Mouse (Mus musculus) C2C12 (cell line): ENCODE measurements around the gene Ccnb1ip1. TPM values are rescaled to one million over a fixed set of nuclear protein-coding genes. Genes with fewer than 3 reads are reported as not detected.

ENCODE experiments used
- H3K27me3 ChIP-seq: one replicate; pipeline ENCODE4 v1.6.1; 2011; ENCODE audit not compliant: control insufficient read depth, insufficient read depth, insufficient read length
- H3K36me3 ChIP-seq: one replicate; pipeline ENCODE4 v1.6.1; 2011; ENCODE audit not compliant: control insufficient read depth, insufficient read depth
- H3K4me3 ChIP-seq: one replicate; pipeline ENCODE4 v1.5.1; 2011; ENCODE audit warnings: mild to moderate bottlenecking, control low read depth; ENCODE audit not compliant: poor library complexity, insufficient read depth, severe bottlenecking
- H3K79me2 ChIP-seq: one replicate; pipeline ENCODE4 v1.6.1; 2011; ENCODE audit not compliant: control insufficient read depth, insufficient read depth
- H3K79me3 ChIP-seq: one replicate; pipeline ENCODE4 v1.6.1; 2011; ENCODE audit warnings: low read depth, control low read depth
- H3ac ChIP-seq: one replicate; pipeline ENCODE3; 2011; ENCODE audit warnings: low read depth; ENCODE audit not compliant: control insufficient read depth, insufficient read length
- CEBPB ChIP-seq: IDR thresholded peaks from one replicate; pipeline ENCODE4 v1.6.1; 2011; ENCODE audit warnings: low read depth, mild to moderate bottlenecking, control low read depth, moderate library complexity
- CTCF ChIP-seq: IDR thresholded peaks from one replicate; pipeline ENCODE4 v1.5.1; 2011; ENCODE audit not compliant: control insufficient read depth, insufficient read depth, insufficient read length
- FOSL1 ChIP-seq: IDR thresholded peaks from one replicate; pipeline ENCODE4 v1.8.0; 2011; ENCODE audit warnings: mild to moderate bottlenecking, low read length; ENCODE audit not compliant: poor library complexity, insufficient read depth, severe bottlenecking
- MAX ChIP-seq: IDR thresholded peaks from one replicate; pipeline ENCODE4 v1.6.1; 2011; ENCODE audit warnings: mild to moderate bottlenecking, control low read depth
- MYOD1 ChIP-seq: IDR thresholded peaks from one replicate; pipeline ENCODE4 v1.6.1; 2011; ENCODE audit warnings: low read depth; ENCODE audit not compliant: control insufficient read depth, insufficient read length
- MYOG ChIP-seq: IDR thresholded peaks from one replicate; pipeline ENCODE4 v1.6.1; 2011; ENCODE audit not compliant: control insufficient read depth, insufficient read length; ENCODE audit errors: extremely low read depth
- USF1 ChIP-seq: IDR thresholded peaks from one replicate; pipeline ENCODE4 v1.6.1; 2011; ENCODE audit warnings: low read depth, mild to moderate bottlenecking, control low read depth, moderate library complexity
- polyA plus RNA-seq: library from polyadenylated mRNA; unstranded; fragments of >200 nt; fragmentation: generic; extraction: Trizol; gene quantifications from one replicate; pipeline ENCODE4 v1.2.1, GENCODE M21; 2012; ENCODE audit warnings: missing spikeins

Ccnb1ip1 gene
- polyA plus RNA-seq, 1 experiment, result 1.6 TPM

- no peak overlapping the region for H3ac ChIP-seq
- TF ChIP-seq MYOD1 (no peak), USF1 (no peak), MYOG (no peak), MAX (no peak), CEBPB (no peak)
- no peak overlapping the region for H3K4me3 ChIP-seq
- H3K27me3 ChIP-seq, result no peaks in the 10 kb centered on the region
- peaks cover 27% of the 10 kb centered on the region for H3K79me2 ChIP-seq
- peaks cover 55% of the 10 kb centered on the region for H3K36me3 ChIP-seq
- peaks cover 9% of the 10 kb centered on the region for H3K79me3 ChIP-seq
Measured at GRCm38 (mm10) chr14:50795261-50795935, 12.1 kb downstream of the Ccnb1ip1 start.

- Histone ChIP-seq H3K27me3 (no peaks in the 10 kb centered on the region), H3K79me3 (peaks cover 2% of the 10 kb centered on the region), H3K79me2 (peaks cover 21% of the 10 kb centered on the region), H3K4me3 (no peak overlapping the region), H3K36me3 (peaks cover 35% of the 10 kb centered on the region), H3ac (no peak overlapping the region)
- no peak for TF ChIP-seq MAX
Measured at GRCm38 (mm10) chr14:50788157-50788556, 19.4 kb downstream of the Ccnb1ip1 start.

DNA sequence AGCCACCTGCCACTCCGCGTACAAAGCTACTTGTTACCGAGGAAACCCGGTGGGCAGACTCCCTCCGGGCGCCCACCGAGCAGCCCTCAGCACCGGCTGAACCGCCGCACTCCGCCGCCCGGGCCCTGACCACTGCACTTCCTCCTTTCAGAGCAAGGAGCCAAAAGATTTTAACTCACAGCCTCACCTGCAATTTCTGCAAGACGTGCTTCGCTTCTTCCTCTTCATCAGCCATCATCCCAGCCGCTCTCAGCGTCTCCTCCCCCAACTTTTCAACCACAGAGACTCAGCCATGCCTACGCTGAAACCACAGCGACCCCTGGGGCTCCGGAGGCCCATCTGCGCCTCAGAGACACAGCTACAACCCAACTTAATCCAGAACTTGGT, 22.3 kb downstream of the Ccnb1ip1 start, which contains the start of gene Ttc5:
Gene Ttc5 (minus strand): TSS at position 269 of the 387 bp plus-strand sequence.
- H3K4me3 ChIP-seq, result peak within 1 kb of the TSS; percentile 66
- TF ChIP-seq USF1 (no peak), FOSL1 (no peak), MYOD1 (no peak), CTCF (peak; percentile 60), CEBPB (no peak), MYOG (no peak), MAX (peak; percentile 62)
- peak within 1 kb of the TSS; percentile 70 for H3ac ChIP-seq
- peaks cover 29% of the 10 kb centered on the region for H3K36me3 ChIP-seq
- H3K79me3 ChIP-seq, result peaks cover 4% of the 10 kb centered on the region
- H3K27me3 ChIP-seq, result no peaks in the 10 kb centered on the region
- peaks cover 37% of the 10 kb centered on the region for H3K79me2 ChIP-seq

GRCm38 (mm10) chr14:50784391-50785250, 22.9 kb downstream of the Ccnb1ip1 start:
- H3K36me3 ChIP-seq, result peaks cover 29% of the 10 kb centered on the region
- H3K79me3 ChIP-seq, result peaks cover 4% of the 10 kb centered on the region
- peak overlapping the region; percentile 66 for H3K4me3 ChIP-seq
- no peaks in the 10 kb centered on the region for H3K27me3 ChIP-seq
- H3ac ChIP-seq, result peak overlapping the region; percentile 70
- H3K79me2 ChIP-seq, result peaks cover 37% of the 10 kb centered on the region
- TF ChIP-seq CTCF (no peak), MAX (no peak), FOSL1 (no peak), MYOG (no peak), MYOD1 (no peak), CEBPB (no peak), USF1 (no peak)

GRCm38 (mm10) chr14:50782166-50782565, 25.4 kb downstream of the Ccnb1ip1 start:
- TF ChIP-seq CEBPB (no peak), CTCF (no peak), MYOG (no peak), USF1 (no peak), FOSL1 (no peak), MYOD1 (no peak), MAX (no peak)
- peaks cover 37% of the 10 kb centered on the region for H3K79me2 ChIP-seq
- no peaks in the 10 kb centered on the region for H3K27me3 ChIP-seq
- no peak overlapping the region for H3ac ChIP-seq
- peaks cover 4% of the 10 kb centered on the region for H3K79me3 ChIP-seq
- no peak overlapping the region for H3K4me3 ChIP-seq
- H3K36me3 ChIP-seq, result peaks cover 29% of the 10 kb centered on the region

DNA sequence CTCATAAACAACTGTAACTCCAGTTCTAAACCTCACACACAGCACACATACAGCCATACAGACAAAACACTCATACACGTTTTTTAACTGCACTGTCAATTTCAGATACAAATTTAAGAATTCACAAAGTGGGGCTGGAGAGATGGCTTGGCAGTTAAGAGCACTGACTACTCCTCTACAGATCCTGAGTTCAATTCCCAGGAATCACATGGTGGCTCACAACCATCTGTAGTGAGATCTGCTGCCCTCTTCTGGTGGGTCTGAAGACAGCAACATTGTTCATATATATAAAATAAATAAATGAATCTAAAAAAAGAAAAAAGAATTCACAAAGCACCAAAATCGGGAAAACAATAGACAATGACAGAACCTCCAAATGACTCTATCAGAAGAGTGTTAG, 36.2 kb downstream of the Ccnb1ip1 start:
- no peak for TF ChIP-seq CTCF
- no peak for TF ChIP-seq MAX
- no peak for TF ChIP-seq FOSL1
- TF ChIP-seq USF1, result no peak
- TF ChIP-seq MYOG, result no peak
- TF ChIP-seq MYOD1, result no peak
- TF ChIP-seq CEBPB, result no peak
- Histone ChIP-seq H3K79me3 (no peaks in the 10 kb centered on the region), H3K4me3 (no peak overlapping the region), H3ac (no peak overlapping the region), H3K36me3 (peaks cover 28% of the 10 kb centered on the region), H3K27me3 (no peaks in the 10 kb centered on the region), H3K79me2 (no peaks in the 10 kb centered on the region)
